Mouse (Mus musculus) megakaryocyte, embryonic 14.5 days (primary cell): ENCODE data around the gene Uchl1.

Experiments used
- FLI1 ChIP-seq: IDR thresholded peaks from 2 replicates; pipeline ENCODE4 v1.6.1; 2012; ENCODE audit warnings: low read length, inconsistent platforms, mixed read lengths
- GATA1 ChIP-seq: IDR thresholded peaks from 3 replicates; pipeline ENCODE4 v1.6.1; 2012; ENCODE audit warnings: mixed read lengths, low read length, inconsistent platforms, borderline replicate concordance

GRCm38 (mm10) chr5:66710445-66711019 lies 34.6 kb downstream of the Uchl1 start:
- TF ChIP-seq GATA1 (no peak), FLI1 (no peak)
